Mouse (Mus musculus): Measurements from ENCODE around the gene Gstp2.
"Not testable (repeated sequence)": the region's sequence is repeated elsewhere in the genome, so short reads cannot be mapped to it uniquely, and the experiment has no call there.

The Gstp2 gene

DNA sequence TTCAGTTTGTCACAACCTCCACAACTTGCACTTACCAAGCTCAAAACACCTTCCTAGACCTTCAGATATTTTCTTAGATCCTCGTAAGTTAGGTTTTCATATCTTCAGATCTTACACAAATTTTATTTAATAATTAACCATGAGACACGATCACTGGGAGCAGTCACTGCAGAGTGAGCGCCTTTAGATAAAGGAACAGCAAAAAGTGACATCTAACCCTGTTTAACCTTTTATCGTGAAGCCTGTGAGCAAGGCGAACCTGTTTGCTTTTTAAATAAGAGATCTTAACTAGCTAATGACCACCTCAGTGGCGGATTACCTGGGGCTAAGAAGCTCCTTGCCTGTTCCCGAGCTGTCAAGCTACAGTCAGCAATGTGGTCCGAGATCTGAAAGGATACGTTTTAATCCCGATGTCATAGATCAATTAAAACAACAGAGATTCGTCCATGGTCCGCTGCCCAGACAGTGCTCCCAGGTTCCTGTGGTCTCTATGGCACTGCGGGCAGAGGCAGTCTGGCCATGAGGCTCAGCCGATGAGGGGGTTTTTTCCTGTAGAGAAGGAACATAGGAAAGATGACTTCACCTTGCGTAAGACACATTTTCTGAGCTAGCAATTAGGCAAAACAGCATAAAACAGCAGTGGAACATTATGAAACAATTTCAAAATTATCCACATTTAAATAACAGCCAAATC, 23.0 kb upstream of the Gstp2 start:
- DNase-seq: no peak

DNA sequence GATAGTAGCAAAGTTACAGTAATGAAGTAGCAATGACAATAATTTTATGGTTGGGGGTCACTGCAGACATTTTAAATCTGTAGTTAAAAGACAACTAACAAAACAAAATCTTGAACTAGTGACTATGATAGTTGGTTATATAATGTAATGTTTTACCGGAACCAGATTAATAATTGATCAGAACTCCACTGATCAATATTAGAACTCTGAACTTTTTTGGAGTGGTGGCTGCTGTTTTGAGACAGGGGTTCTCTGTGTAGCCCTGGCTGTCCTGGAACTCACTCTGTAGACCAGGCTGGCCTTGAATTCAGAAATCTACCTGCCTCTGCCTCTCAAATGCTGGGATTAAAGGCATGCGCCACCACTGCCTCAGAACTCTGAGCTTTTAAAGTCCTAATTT, 22.4 kb upstream of the Gstp2 start:
- not testable (repeated sequence) for DNase-seq

DNA sequence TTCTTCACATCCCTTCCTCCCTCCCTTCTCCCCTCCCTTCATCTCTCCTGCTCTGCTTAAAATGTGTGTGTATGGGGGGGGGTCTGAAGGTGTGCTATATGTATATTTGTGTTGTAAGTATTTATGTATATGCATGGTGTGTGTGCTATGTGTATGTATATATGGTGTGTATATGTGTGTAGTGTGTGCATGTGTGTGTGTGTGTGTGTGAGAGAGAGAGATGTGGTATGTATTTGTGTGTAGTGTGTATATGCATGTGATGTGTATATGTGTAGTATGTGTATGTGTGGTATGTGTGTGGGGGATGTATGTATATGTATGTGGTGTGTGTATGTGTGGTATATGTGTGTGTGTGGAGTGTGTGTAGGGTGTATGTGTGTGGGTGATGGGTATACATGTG, 21.1 kb upstream of the Gstp2 start:
- no peak for DNase-seq

DNA sequence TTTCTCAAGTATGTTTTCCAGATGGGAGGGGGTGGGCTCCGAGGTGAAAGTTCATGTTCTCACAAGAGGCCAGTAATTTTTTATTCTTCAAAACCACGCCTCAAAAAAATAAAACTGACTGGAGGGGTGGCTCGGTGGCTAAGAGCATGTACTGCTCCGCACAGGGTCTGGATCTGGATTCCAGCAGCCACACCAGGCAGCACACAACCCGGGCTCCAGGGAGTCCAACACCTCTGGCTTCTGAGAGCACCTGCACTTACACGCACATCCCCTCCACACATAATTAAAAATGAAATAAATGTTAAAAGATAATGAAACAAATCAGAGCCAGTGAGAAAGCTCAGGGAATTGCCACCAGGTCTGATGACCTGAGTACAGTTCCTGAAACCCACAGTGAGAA, 20.5 kb upstream of the Gstp2 start:
- no peak for DNase-seq

DNA sequence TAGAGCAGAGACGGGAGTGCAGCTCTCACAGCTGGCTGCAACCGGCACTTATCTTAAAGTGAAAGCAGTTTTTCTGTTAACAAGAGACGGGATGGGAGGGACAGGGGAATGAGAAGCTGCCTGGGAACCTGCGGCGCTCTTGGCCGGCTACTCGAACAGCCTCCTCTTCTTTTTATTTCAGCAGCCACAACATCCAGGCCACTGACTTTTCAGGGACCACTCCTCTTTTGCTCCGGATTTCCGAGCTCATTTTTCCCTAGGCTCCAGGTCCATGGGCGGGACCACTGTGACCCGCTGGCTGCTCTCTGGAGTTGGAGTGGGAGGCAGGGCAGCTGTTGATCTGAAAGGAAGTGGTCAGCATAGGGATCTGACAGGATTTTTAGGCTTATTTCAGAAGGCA, 18.7 kb upstream of the Gstp2 start:
- DNase-seq: not testable (repeated sequence)

DNA sequence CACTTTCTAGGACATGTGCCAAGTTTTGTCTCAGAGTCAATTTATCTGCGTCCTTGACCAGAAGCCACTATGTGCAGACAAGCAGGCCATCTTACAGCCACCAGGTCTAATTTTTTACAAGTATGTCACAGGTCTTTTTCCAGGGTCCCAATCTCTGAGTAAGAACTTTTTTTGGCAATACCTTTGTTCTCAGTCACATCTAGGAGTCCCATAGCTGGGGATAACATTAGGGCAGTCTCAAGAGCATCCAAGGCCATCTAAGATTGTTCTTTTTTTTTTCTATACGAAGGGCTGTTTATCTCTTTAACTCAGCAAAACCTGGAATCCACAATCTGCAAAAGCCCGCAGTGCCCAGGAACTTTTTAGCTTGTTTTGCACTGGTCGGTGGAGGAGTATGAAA, 17.5 kb upstream of the Gstp2 start:
- not testable (repeated sequence) for DNase-seq

DNA sequence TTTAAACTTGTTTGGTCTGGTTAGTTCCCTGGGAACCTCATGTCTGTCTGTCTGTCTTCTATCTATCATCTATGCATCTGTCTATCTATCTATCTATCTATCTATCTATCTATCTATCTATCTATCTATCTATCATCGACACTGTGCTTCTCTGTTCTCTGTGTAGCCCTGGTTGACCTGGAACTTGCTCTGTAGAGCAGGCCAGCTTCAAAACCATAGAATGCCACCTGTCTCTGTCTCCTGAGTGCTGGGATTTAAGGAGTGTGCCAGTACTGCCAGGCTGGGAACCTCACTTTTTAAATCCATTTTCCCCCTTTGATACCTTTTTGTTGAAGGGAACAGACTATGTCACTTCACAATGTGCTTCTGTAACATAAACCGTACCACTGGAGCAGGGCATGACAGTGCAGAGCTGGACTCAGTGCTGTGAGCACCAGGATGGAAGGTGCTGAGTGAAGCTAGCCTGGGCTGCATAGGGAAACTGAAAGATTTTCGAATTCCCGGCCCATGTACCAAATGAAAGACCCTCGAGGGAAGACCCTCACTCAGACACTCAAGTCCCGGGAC, 15.2 kb upstream of the Gstp2 start:
- no peak for DNase-seq

DNA sequence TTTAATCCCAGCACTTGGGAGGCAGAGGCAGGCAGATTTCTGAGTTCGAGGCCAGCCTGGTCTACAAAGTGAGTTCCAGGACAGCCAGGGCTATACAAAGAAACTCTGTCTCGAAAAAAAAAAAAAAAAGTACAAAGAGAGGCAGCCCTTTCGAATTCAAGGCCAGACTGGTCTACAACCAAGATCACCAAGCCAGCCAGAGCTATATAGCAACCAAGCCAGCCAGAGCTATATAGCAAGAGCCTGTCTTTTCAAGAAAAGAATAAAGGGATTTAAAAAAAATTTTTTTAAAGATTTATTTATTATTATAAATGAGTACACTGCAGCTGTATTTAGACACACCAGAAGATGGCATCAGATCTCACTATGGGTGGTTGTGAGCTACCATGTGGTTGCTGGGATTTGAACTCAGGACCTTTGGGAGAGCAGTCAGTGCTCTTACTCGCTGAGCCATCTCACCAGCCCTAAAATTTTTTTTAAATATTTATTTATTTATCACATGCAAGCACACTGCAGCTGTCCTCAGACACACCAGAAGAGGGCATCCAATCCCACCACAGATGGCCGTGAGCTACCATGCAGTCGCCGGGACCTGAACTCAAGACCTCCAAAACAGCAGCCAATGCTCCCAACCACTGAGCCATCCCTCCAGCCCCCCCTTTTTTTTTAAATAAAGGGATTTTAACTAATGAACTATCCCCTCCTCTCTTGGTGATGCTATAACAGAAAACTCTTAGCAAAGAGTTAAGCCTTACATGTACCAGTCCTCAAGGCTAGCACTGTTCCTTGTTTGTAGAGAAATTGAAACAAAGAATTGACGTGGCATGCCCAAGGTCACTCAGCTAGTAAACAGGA, 14.4 kb upstream of the Gstp2 start:
- DNase-seq: not testable (repeated sequence)

DNA sequence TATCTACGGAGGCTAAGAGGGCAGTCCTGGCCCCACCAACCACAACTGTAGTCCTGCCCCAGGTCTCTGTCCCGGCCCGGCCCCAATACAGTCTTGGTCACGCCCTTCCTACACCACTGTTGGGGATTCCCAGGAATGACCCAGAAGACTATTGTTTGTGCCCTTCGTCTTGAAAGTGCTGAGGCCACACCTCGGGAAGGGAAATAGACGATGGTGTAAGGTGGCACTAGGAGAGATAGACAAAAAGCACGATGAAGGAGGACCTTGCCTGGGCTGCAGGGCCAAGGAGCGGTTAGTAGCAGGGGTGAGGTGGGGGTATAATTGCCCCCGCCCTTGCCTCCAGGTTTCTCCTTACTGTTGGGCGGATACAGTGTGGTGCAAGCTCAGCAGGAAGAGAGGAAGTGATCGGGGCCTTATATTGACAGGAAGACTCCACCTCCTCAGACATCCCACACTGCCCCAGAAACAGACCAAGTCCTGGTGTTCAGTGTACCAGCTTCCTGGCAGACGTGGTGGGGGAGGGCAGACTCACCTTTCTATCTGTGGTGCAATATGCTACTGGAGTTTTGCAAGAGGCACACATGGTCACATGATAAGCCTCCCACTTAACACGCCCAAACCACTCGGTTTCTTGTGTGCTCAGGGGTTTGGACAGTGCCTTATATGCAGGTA, 13.4 kb upstream of the Gstp2 start, which contains the start of gene Gstp3:
TSS of gene Gstp3 (minus strand) at position 501 of the 672 bp plus-strand sequence.
- peak; percentile 84 for DNase-seq

DNA sequence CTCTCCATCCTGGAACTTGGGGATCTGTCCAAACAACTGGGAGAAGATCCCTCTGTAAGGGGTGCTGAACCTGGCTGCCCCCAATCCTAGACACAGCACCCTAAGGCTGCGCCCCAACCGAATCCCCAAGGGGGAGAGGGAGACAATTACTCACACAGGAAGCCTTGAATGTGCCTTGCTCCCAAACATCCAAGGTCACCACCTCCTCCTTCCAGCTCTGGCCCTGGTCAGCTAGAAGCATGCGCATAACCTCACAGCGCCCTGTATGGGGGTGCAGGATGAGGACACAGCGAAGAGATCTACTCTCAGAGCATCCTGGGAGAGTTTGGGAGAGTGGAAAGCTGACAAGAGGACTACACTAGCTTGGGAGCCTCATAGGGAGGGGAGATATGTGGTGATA, 12.8 kb upstream of the Gstp2 start:
- no peak for DNase-seq

DNA sequence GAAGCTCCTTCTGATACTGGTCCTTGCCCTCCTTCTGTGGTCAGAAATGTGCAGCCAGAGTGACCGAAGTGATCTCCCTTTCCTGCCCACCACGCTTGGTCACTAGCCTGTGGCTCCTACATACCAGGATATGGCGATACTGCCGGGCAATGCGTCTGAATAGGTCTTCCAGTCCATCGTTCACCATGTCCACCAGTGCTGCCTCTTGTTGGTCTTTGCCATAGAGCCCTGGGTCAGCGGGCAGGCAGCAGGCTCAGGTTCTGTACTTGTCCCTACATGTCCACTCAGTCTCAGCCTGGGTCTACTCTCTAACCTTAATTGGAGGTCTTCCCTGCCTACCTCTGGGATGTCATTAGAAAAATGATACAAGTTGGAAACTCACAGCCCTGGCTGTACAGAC, 12.1 kb upstream of the Gstp2 start:
- DNase-seq: no peak

DNA sequence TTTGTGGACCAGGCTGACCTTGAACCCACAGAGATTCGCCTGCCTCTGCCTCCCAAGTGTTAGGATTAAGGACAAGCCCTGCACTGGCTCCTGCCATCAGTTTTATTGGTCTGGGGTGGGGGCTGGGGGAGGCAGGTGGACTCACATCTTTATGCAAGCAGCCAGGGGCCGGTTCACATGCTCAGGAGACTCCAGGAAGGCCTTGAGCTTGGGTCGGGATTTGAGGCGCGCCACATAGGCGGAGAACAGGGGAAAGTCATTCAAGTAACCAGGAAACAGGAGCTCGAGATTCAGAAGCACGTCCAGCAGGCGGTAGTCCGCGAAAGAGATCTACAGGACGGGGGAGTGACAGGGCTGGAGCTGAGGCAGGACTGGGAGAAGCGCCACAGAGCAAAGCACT, 11.6 kb upstream of the Gstp2 start:
- DNase-seq: no peak

DNA sequence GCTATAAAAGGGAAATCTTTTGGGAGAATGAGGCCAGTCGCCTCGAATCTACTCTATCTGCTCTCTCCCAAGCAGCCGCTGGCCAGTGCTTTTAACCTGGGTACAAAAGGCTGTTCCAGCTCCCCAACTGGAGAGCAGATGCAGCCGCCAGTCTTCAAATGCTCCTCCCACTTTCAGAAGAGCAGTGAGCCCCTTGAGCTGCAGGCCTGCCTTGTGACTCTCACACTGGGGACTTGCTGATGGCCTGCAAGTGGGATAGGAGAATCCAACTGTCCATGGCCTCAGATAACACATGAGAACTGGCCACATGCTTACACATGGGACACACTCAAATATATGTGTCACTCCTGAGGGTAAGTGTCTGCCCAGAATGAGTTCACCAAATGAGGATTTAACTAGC, 10.9 kb upstream of the Gstp2 start:
- DNase-seq: no peak

DNA sequence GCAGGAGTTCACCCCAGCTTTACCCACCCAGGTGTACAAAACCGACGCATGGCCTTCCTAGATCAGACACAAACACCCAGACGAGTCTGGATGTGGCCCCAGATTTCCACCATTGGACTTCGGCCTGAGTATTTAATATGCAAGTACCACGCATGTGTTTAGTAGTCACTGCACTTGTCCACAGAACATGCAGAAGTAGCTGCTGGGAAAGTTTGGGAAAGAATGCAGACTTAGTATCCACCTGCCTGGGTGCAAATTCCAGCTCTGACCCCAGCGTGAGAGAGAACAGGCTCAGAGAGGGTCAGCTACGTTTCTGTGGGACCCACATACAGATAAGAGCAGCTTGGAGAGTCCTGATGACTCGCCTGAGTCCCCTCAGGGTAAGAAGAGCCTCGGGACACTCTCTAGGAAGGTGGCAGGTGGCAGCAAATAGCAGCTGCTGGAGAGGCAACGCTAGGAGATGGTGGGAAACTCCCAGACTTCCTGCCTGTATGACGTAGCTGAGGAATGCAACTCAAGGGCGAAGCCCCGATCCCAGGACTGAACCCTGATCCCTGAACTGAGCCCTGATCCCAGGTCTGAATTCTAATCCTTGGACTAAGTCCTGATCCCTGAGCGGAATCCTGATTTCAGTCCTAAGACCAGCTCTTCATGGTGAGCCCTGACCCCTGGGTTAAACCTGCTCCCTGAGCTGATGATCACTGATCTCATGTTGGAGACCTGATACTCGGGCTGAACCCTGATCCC, 10.3 kb upstream of the Gstp2 start:
- no peak for DNase-seq

DNA sequence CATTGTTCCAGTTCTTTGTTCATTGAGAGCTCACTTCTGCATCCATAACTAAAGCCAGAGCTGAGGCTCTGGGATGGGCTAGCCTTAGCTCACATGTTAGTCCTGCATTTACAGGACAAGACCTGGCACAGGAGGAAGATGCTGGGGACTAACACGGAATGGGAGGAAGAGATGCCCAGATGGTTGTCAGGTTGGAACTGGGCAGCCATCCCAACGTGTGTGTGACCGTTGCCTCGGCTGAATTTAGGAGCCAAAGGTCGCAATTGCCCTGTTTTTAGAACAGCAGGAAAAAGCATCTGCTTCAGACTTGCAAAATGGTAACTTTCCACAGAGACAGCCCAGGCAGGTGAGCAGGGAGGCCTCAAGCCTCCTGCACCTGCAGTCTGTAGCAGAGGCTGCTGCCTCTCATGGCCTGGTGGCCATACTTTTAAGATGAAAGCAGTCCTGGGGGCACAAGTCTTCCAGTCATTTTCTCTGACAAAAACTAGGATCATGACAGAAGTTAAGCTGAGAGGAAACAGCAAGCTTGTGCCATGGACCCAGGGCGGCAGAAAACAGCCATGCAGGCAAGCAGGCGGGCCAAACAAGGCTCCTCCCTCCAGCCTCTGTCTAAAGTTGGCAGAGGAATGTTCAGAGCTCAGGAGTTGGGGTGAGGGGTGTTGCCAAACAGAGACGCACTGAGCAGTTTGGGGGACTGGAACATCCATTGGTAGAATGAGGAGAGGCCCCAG, 9.6 kb upstream of the Gstp2 start:
- no peak for DNase-seq

DNA sequence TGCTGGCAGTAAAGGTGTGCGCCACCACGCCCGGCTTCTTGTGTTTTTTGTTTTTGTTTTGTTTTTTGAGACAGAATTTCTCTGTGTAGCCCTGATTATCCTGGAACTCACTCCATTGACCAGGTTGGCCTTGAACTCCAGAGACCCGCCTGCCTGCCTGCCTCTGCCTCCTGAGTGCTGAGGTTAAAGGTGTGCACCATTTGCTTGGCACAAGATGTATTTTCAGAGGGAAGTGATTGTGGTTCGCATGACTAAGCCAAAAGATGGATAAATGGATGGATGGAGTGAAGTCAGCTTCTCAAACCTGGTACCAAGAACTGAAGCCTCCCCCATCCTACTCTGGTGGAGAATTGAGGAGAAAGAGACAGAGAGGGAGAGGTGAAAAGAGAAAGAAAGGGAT, 8.8 kb upstream of the Gstp2 start:
- no peak for DNase-seq

DNA sequence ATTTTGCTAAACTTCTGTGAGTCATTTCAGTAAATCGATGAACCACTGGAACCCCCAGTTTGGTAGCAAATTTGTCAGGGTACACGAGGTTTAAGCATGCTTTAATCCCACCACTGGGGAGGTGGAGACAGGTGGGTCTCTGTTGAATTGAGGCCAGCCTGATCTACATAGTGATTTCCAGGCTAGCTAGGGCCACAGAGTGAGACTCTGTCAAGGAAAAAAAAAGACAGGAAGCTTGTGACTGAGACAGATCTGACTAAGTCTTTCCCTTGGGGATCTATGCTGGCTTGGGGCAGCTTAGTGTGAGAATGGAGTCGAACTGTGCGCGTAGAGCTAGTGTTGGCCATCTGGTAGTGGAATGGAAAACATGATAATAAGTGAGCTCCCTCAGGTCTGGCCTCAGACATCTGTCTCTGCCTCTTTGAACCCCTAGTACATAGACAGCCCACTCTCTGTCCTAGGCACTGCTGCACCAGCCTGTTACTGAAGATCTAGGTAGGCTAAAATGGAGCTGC, 6.8 kb upstream of the Gstp2 start:
- DNase-seq: no peak

DNA sequence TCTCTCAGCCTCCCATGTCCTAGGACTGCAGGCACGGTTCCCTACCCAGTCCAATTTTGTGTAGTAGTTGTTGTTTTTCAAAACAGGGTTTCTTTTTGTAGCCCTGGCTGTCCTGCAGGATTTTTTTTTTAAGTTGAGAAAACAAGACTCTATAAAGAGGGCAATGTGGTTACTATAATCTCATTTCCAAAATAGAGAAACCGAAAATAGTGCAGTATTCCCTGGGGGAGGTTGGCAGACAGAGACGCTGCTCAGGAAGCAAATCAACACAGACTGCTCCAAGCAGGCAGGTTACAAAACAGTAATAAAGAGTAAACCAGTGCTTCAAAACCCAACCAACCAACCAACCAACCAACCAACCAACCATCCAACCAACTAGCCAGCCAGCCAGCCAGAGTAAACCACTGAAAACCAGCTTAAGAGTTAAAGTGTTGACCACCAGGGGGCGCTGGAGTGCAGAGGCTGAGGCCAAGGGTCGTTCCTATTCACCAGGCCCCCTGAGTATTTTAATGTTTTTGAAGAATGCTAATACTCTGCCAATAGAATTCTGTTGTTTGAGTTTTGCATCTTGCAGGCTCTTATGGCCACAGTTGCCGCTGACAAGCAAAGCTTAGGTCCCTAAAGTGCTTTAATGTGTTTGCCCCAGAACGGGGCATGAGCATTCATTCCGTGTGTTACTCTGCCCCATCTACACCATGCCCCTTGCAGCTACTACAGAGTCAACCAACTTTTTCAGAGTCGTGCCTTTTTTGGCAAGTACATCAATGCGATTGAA, 6.1 kb upstream of the Gstp2 start:
- peak; percentile 79 for DNase-seq

DNA sequence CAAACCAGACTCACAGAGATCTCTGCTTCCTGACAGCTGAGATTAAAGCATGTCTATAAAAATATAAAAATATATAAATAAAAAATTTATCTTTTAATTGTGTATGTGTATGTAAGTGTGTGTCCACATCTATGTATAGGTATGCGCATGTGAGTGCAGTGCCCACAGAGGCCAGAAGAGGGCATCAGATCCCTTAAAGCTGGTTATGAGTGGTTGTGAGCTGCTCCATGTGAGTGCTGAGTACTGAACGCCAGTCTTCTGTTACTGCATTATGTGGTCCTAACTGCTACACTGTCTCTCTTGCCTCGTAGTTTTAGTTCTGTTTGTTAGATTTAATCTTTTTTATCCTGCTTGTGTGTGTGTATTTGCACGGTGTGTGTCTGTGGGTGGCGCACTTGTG, 5.2 kb upstream of the Gstp2 start:
- DNase-seq: peak; percentile 45

DNA sequence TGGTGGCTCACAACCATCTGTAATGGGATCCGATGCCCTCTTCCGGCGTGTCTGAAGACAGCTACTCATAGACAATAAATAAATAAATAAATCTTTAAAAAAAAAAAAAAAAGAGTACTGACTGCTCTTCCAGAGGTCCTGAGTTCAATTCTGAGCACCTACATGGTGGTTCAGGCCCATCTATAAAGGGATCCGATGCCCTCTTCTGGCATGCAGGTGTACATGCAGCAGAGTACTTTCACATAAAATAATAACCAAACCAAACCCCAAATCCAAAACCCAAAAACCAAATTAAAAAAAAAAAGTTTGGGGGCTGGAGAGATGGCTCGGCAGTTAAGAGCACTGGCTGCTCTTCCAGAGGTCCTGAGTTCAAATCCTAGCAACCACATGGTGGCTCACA, 3.2 kb upstream of the Gstp2 start:
- not testable (repeated sequence) for DNase-seq

DNA sequence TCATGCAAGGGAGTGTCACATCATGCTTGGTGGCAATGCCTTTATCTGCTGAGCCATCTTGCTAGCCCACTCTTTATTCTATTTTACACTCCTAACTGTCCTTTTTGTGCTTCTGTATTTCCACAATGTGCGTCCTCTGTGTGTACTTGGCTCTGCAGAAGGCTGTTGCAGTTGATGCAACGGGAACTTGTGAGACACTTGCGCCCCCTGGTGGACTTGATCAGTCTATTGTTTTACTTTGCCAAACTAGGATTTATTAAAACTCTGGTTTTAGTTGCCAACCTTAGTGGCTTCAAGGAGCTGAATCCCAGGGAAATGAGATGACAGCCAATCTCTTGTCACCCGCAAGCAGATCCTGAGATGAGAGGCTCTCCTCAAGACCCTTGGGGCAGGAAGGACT, 2.0 kb upstream of the Gstp2 start:
- peak; percentile 90 for DNase-seq

Measured in liver (tissue).